Mouse (Mus musculus) G1E (cell line): Measurements from ENCODE around the gene Smyd5.

Experiments used
- CTCF ChIP-seq: IDR thresholded peaks from 2 replicates; pipeline ENCODE4 v1.5.1; 2012; ENCODE audit warnings: low read depth, low read length, inconsistent platforms, mixed read lengths
- GATA1 ChIP-seq: IDR thresholded peaks from 2 replicates; pipeline ENCODE4 v1.6.1; 2012; ENCODE audit warnings: borderline replicate concordance, low read length, inconsistent platforms, mixed read lengths
- POLR2AphosphoS5 ChIP-seq: IDR thresholded peaks from 2 replicates; pipeline ENCODE4 v1.6.1; 2012; ENCODE audit warnings: low read depth, low read length, inconsistent platforms; ENCODE audit not compliant: insufficient replicate concordance
- TAL1 ChIP-seq: conservative IDR thresholded peaks from 2 replicates; pipeline ENCODE4 v1.6.1; 2012; ENCODE audit warnings: low read depth, low read length, inconsistent platforms, mixed read lengths

DNA sequence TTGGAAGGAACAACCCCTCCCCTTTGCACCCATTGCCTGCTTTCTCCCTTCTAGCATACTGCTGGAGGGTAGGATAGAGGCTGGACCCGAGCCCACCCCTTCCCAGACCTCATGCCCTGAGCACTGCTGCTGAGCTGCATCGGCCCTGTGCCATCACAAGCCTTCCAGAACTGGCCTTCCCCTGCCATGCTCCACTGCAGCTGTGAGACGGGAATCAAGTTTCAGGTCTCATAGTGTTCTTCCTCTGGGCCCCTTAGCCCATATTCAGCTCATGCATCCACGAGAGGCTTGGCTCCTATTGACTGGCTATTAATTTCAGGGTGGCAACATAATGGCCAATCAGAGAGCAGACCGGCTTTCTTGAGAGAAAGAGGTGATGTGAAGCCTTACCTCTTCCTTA, 13.5 kb downstream of the Smyd5 start:
- TF ChIP-seq CTCF (no peak), POLR2AphosphoS5 (no peak), TAL1 (no peak), GATA1 (no peak)
